Mouse (Mus musculus) neutrophil, adult 5-6 weeks (primary cell): ENCODE data around the gene 1700001P01Rik. TPM values are rescaled to one million over a fixed set of nuclear protein-coding genes. Genes with fewer than 3 reads are reported as not detected.
A peak's percentile ranks its signal among the peaks of the same experiment; 100 is the strongest.

Experiments
- ATAC-seq: fragments of 151-379, 151-347 bp; 2 replicates; pipeline ENCODE4 v1.8.0; 2017; ENCODE audit warnings: mild to moderate bottlenecking, moderate TSS enrichment; ENCODE audit not compliant: insufficient number of reproducible peaks, poor library complexity, low FRiP score, severe bottlenecking; ENCODE audit errors: extremely low read depth
- total RNA-seq: library from RNA; stranded (forward); fragments of 200-1000 nt; gene quantifications from 2 replicates; pipeline ENCODE4 v1.2.3, GENCODE M21; 2017

The 1700001P01Rik gene
- 0.81 and 2.7 TPM in 2 replicates for total RNA-seq

DNA sequence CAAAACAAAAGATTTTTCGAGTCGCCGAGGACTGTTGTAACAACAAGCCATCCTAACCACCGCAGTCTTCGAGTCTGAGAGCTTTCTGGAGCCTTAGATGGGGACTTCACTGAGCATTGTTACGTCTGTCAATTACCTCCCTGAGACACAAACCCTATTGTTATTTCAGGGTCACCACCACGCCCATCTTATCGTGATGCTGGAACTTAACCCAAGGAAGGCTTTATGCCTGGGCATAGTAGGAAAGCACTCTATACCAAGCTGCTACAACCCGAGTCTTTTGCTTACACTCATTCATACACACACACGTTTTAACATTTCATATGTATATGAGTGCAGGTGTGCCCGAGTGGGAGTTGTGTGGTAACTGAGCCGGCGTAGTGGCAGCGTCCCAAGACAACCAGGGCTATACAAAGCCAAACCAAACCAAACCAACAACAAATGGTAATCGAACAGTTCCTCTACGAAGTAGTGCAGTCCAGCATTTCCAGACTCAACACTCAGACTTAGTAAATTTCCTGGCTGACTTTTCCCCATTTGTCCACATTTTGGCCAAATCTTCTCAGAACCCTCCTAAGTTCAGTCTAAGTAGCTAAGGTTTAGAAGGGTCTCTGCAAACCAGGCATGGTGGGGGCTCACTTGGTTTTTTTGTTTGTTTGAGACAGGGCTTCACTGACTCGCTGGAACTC, at the start of gene 1700001P01Rik:
Gene 1700001P01Rik (minus strand): TSS at position 111 of the 689 bp plus-strand sequence.
- ATAC-seq, result no peak

DNA sequence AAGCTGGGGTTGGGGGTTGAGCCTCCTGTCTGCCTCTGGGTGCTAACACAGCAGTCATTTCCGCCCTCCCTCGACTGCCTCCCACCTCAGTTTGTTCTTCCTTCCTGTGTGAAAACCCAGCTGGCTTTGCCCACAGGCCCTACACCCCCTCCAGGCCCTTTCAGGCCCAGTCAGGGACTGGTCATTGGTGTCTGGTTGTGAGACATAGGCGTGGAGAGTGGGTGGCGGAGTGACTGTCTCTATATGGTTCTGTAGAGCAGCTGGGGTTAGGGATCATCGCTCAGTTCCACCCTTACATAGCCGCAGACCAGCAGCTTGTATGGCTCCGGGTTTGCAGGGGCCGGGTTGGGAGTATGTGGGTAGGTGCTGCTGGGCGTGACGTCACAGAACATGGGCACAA, 49.6 kb upstream of the 1700001P01Rik start:
- peak; percentile 14; the same call in 1 of the 2 replicates for ATAC-seq

DNA sequence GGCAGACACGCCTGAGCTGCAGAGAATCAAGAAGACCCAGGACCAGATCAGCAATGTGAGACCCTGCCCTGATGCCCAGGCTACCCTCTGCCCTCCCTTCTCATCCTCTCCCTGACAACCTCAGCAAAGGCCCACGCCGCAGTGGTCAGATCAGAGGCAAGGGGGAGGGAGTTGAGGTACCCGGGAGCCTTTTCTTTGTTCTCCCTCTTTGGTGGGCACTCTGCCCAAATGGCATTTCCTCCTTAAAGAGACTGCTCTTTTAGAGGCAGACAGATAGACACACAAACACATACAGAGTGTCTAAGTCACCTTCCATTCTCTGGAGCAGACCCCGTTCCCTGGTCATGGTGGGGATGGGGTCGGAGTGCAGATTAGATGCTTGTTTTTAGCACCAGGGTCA, 49.2 kb upstream of the 1700001P01Rik start:
- no peak for ATAC-seq

DNA sequence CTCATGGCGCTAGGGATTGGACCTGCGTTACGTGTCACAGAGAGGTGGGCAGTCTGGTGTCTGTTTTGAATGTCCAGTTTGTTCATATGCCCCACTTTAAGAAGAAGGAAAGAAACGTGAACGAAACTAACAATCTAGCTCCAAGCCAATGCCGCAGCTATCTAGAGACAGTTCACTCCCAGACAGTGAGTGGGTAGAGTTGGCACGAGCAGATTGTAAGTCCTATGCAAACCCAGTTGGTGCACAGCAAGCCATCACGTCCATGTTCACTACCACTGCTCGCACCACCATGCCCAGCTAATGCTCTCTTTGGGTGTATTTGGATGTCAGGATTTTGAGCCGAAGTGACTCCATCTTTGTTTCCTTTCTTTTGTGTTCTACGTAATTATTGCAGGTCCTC, 48.5 kb upstream of the 1700001P01Rik start:
- ATAC-seq, result no peak

DNA sequence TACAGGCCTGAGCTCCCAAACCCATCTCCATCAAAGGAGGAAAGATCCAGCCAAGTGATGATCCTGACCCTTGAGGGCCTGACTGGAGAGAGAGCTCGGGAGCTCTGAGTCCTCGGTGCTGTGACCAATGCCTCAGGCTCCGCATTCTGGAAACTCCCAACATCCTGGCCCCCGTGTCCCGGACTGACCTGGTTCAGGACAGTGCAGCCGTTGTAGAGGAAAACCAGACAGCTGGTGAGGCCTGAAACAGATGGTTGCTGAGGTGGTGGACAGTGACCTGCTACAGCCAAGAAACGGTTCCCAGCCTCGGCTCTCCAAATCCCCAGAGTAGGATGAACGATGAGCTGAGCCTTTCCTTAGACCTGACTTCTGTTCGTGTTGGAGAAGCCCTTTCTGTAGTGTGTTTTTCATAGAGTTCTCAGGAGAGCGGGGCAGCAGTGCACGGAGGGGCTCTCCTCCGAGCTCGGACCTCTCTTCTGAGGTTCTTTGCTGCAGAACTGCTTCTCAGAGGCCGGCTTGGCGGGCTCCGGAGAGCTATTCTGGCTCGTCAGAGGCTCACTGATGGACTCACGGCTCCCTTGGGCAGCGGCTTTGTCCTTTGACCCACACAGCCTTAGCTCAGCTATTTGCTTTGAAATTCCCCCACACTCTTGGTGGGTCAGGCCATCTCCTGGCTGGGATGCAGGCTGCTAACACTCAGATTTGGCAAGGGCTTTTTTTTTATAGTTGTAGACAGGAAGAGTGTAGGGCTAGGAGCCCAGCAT, 47.3 kb upstream of the 1700001P01Rik start:
- ATAC-seq, result no peak

DNA sequence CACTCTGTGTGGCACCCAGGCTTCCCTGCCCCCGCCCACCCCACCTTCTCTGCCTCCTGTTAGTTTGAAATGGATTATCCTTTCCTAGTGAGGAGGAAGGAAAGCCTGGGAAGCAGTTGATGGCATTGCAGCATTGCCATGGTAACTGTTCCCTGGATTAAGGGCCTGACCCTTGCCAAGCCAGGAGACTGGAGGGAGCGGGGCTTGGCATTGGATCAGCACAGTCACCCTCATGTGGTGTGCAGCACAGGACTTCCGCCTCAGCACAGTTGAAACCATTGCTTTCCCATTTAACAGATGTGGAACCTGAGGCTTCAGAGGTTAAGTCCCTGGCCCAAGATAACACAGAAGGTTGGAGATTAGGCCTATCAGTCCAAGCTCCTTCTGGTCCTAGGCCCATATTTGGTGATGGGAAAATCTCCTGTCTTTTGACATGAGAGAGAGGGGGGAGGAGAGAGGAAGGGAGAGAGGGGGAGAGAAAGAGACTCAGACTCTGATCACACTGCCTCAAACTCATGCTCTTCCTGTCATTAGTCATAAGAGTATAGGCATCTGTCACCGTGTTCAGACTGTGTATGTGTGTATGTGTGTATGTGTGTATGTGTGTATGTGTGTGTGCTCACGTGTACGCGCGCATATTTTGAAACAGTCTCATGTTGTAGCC, 45.8 kb upstream of the 1700001P01Rik start:
- no peak for ATAC-seq

DNA sequence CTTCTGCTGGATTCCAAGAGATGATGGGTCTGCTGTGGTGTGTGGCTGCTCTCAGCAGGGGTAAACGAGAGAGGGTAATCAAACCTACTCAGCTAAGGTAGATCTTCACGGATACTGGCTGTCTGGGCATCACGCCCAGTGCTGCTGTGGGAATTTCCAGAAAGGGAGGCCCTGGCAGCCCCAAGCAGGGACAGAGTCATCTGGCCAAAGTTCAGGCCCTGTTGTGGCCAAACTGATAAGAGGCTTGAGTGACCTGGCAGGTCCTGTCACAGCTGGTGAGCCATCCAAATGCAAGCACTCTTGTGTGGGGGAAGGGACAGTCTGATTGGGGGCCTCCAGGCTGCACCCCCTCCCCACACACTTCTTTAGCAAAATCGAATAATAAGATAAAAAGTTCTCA, 45.1 kb upstream of the 1700001P01Rik start:
- ATAC-seq, result no peak

DNA sequence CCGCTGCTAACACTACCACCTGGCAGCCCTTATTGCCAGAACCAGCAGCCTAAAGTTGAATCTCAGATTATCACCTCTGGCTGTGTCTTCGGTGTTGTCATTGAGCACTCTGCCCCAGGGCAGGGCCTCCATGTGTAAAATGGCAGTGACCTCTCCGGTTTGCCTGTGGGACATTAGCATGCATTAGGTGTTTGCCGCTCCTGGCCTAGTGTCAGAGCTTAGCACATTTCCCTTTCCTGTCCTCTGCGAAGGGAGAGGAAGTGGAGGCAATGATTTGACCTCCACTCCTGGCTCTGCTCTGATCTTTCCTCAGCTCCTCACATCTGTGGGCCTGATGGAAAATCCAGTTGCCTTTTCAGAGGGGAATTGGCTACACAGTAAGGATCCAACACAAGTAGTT, 44.2 kb upstream of the 1700001P01Rik start:
- no peak for ATAC-seq

DNA sequence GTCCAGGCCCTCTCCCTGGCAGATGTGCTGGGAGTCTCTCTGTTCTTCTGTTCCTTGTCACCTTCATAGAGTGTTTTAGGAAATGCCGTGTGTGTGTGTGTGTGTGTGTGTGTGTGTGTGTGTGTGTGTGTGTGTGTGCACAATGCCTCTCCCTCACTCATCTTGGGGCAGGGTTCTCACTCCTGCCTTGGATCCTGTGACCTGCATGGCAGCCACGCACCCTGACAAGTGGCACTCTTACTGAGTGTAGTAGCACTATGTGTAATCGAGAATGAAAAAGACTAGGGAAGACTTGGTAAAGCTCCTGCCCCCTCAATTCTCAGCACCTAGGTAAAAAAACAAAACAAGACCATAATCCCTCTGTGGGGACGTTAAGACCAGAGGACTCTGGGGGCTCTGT, 43.4 kb upstream of the 1700001P01Rik start:
- no peak for ATAC-seq

DNA sequence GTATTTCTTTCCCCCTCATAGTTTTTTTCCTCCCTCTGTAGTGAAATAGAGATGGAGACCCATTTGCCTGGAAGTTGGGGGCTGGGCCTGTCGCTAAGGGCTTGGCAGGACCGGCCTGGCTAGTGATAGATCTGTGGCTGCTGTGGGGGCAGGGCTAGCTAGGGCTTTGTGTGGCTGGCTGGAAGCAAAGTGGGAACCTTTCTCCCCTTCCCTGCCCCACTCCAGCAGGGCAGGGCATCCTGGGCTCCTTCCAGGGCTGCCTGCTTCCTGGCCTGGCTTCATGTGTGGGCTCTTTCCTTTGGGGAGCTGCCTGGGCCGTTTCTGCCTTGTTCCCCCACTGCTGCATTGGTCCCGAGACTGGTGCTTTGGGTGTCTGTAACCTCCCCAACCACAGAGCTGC, 42.9 kb upstream of the 1700001P01Rik start:
- ATAC-seq, result no peak

DNA sequence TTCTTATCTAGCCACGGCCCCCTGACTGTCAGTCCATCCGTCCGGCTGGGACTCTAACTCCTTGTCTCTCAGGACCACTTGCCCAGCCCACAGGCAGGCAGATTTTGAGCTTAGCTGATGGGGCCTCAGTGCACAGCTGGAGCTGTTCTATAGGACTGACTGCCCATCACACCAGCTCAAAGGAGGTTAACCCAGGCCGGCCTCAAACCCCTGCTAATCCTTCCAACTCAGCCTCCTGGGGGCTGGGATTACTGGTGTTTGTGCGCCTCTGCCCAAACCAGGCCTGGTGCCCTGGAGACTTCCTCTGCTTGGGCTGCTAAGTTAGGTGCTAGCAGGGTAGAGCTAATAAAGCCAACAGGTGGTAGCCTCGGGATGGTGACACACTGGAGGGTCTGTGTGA, 42.3 kb upstream of the 1700001P01Rik start:
- ATAC-seq, result no peak

DNA sequence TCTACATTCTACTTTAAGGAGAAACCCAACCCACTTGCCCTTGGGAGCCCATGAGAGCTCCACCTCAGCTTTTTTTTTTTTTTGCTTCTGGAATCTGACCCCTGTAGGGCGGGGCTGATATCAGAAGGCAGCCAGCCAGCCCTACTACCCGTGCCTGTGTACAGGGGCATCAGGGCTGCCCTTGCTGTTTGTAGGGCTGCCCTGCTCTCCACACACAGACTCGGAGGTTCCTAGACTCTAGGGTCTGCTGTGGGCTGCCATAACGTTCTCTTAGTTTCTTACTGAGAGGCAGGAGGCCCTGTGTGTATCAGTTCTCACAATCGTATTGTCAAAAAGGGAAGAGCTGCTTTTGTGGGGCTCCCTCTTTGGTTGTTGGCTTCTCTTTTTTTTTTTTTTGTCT, 41.7 kb upstream of the 1700001P01Rik start:
- ATAC-seq, result no peak

DNA sequence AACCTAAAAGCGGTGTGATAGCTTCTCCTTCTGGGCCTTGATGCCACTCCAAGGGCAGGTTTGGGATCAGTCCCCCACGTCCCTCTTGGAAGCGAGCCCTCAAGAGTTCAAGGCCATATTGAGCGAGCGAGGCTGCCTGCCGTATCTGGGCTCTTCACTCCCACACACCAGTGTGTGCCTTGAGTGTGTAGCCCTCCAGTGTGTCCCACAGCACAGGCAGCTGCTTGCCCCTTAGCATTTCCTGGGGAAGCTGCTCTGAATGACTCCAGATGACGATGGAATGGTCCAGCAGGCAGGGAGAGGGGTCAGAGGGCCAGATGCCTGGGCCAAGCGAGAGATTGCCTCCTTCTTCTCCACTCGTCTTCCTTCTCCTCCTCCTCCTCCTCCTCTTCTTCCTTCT, 41.2 kb upstream of the 1700001P01Rik start:
- ATAC-seq, result no peak

DNA sequence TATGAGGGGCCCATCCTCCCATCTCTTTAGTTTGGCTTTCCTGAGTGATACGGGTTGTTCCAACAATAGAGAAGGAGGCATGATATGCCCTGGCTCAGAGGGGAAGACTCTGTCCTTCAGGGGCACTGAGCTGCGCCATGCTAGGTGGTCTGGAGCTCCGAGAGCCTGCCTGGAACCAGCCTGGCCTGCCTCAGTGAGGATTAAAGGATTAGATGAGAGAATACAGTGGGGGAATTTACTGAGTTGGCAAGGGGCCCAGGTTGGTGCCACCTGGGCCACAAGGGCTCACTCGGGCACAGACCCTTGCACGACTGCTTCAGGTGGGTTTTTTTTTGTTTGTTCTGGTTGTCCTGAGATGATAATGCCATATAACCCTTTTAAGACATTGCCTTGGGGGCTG, 40.5 kb upstream of the 1700001P01Rik start:
- no peak for ATAC-seq

DNA sequence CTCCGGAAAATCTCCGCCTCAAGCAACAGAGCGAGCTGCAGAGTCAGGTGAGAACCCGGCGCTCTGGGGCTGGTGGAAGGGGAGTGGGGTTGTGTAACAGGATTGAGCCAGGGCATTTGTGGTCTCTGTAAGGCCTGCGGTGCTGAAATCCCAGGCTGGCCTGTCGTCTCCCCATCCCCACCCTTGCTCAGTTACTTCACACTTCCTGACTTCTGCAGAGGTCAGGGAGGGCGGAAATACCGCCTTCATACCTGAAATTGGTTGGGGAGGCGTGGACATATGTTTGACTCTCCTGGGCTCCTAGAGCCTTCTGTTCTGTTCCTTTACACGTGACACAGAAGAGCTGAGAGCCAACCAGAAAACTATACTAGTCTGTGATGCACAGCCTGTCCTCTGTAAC, 40.0 kb upstream of the 1700001P01Rik start:
- ATAC-seq, result no peak

DNA sequence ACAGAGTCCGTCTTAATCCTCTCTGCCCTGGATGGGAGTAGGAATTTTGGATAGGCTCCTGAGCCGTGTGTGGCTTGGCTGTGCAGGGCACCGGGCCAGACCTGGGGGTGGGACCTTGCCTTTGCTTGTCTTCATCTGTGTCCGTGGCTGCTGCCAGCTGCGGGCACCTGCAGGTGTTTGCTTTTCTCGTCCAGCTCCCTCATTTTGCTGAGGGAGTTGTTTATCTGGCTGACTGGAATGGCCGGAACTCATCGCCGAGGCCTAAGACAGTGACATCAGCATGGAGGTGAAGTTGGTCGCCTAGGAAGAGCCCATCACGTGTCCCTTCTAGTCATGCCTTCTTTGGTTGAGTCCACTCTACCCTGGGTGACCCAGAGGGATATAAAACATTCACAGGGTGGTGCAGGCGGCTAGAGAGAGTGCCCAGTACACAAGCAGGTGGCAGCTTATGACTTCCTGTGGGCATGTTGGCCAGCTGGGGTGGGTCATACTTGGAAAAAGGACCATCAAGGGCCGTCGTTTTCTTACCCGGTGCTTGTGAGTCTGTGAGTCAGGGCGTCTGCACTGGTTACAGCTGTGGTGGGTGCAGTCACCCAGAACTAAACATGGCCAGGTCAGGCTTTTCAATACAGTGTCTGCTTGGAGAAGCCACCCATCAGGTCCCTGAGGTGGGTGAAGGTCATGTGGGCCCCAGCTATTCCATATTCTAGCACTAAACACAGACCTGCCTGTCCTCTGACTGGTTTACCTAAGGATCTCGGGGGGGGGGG, 38.2 kb upstream of the 1700001P01Rik start:
- no peak for ATAC-seq

DNA sequence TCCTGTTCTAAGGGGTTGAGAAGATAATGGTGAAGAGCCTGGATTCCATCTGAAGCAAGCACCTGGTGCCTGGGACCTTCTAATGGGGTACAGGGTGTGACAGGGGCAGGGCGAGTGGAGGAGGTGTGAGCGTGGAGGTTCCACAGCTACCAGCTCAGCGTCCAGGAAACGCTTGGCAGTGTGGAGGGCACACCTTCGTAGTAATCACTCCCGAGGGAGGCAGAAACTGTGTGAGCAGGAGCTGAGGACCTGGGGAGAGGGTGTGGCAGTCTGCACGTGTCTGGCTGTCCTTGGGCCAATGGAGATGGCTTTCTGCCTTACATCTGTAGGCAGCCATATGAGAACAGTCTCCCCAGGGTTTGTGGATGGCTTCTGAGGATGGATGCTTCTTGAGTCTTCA, 37.4 kb upstream of the 1700001P01Rik start:
- no peak for ATAC-seq

DNA sequence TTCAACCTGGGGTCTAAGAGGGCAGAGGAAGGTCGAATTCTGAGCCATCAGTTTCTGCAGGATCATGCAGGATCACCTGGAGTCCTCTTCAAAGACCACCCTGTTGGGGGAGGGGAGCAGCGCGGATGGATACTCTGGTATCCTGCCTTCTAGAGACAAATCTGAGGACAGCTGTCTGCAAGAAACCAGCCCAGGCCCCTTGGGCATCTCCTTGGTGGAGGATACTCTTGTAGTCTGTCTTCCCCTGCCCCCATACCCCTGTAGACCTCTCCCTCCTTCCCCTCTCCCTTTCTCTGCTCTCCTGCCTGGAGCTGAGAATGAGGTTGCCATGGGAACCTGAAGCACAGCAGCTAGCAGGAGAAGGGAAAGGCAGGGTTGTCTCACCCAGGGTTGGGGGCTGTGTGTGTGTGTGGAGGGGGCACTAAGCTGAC, 36.8 kb upstream of the 1700001P01Rik start:
- no peak for ATAC-seq
